Mouse (Mus musculus) gastrocnemius, adult 18-20 months (tissue): Measurements from ENCODE around the gene Axdnd1. TPM values are rescaled to one million over a fixed set of nuclear protein-coding genes. Genes with fewer than 3 reads are reported as not detected.
"Not testable (repeated sequence)": the region's sequence is repeated elsewhere in the genome, so short reads cannot be mapped to it uniquely, and the experiment has no call there.

Experiments used
- DNase-seq: peaks from one replicate; pipeline ENCODE4 v3.0.0; 2021; ENCODE audit warnings: low spot score
- total RNA-seq, 2 experiments: library from RNA; stranded (reverse); gene quantifications; 2 replicates each; pipeline ENCODE4 v1.2.3; 2021

Gene Axdnd1
- total RNA-seq, 2 experiments from 2014 or later = not detected

GRCm38 (mm10) chr1:156340847-156341246, 80.1 kb downstream of the Axdnd1 start:
- DNase-seq = no peak

- no peak for DNase-seq
Observed at GRCm38 (mm10) chr1:156323126-156323525, 97.8 kb downstream of the Axdnd1 start.

- no peak for DNase-seq
Observed at GRCm38 (mm10) chr1:156310630-156311029, 110.3 kb downstream of the Axdnd1 start, which contains the start of gene Nphs2. Nphs2 (plus strand) TSS chr1:156310727.

GRCm38 (mm10) chr1:156308595-156308994, 112.4 kb downstream of the Axdnd1 start:
- DNase-seq = no peak

GRCm38 (mm10) chr1:156302911-156303749, 117.8 kb downstream of the Axdnd1 start, which contains the start of gene Tdrd5:
Tdrd5 (minus strand) TSS chr1:156303664.
- DNase-seq = no peak

- DNase-seq = no peak
Observed at GRCm38 (mm10) chr1:156290016-156290415, 130.9 kb downstream of the Axdnd1 start.

GRCm38 (mm10) chr1:156289222-156289587, 131.8 kb downstream of the Axdnd1 start:
- not testable (repeated sequence) for DNase-seq

- DNase-seq = no peak
Observed at GRCm38 (mm10) chr1:156288556-156289221, 132.3 kb downstream of the Axdnd1 start.

GRCm38 (mm10) chr1:156285541-156285896, 135.4 kb downstream of the Axdnd1 start:
- DNase-seq = no peak

GRCm38 (mm10) chr1:156284851-156285540, 136.0 kb downstream of the Axdnd1 start:
- no peak for DNase-seq

- no peak for DNase-seq
Observed at GRCm38 (mm10) chr1:156284207-156284606, 136.8 kb downstream of the Axdnd1 start.

- no peak for DNase-seq
Observed at GRCm38 (mm10) chr1:156280131-156280530, 140.8 kb downstream of the Axdnd1 start.

GRCm38 (mm10) chr1:156273647-156274046, 147.3 kb downstream of the Axdnd1 start:
- no peak for DNase-seq

Other genes with a start within 250 kb of the Axdnd1 start
- not detected for gene Fam163a, start 216.1 kb downstream of the Axdnd1 start, total RNA-seq
- not detected for gene Tdrd5, start 117.5 kb downstream of the Axdnd1 start, total RNA-seq
- not detected for gene Nphs2, start 110.4 kb downstream of the Axdnd1 start, total RNA-seq
- gene Gm2000, start 55.1 kb downstream of the Axdnd1 start, total RNA-seq = 100 to 1,000 TPM; 402 to 430 TPM
- gene Soat1, start 53.2 kb upstream of the Axdnd1 start, total RNA-seq = 1 to 10 TPM; 3.2 to 4.9 TPM
- gene Gm10031, start 102.9 kb upstream of the Axdnd1 start, total RNA-seq = 10 to 100 TPM; 45.0 to 45.1 TPM
- gene Abl2, start 137.6 kb upstream of the Axdnd1 start, total RNA-seq = 10 to 100 TPM; 21.3 to 23.1 TPM